Mouse (Mus musculus): ENCODE results near the gene Rgs4. TPM values are rescaled to one million over a fixed set of nuclear protein-coding genes. Genes with fewer than 3 reads are reported as not detected.
A peak's percentile ranks its signal among the peaks of the same experiment; 100 is the strongest.

The Rgs4 gene
- total and polyA plus RNA-seq, 2 experiments from 2014 or later = 4.4 to 6.7 TPM

DNA sequence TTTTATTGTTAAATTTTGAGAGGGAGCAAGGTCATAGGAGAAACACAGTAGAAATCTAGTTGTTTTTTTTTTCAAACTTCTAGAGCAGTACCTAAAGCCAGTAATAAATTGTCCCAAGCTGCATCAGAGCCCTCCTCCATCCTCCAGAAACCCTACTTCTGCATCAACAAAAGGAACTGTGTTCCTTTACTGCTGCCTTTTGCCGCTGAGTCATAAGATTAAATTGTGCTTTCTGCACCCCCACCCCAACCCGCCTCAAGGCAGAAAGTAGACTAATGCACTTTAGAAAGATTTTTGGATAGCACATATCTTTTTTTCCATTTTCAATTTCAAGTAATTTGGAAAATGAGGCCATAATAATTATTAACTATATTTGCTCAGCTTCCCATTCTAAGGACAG lies 15.1 kb upstream of the Rgs4 start:
- Histone ChIP-seq H3K9me3 (replicated peaks; ENCODE audit: control insufficient read depth, low read length) (no peaks in the 10 kb centered on the region), H3K27me3 (ENCODE audit: control insufficient read depth, insufficient read depth, low read length) (no peaks in the 10 kb centered on the region), H3K36me3 (replicated peaks; ENCODE audit: control insufficient read depth, insufficient read depth, low read length) (no peaks in the 10 kb centered on the region), H3K9ac (replicated peaks; ENCODE audit: low read depth, low read length) (no peak overlapping the region), H3K27ac (ENCODE audit: low read depth) (no peak overlapping the region), H3K4me2 (ENCODE audit: low read depth, low read length) (no peak overlapping the region), H3K4me1 (ENCODE audit: control insufficient read depth, insufficient read depth) (no peaks in the 10 kb centered on the region), H3K4me3 (ENCODE audit: low read depth, low read length) (no peak overlapping the region)
- TF ChIP-seq CTCF (IDR thresholded peaks at IDR 0.05; ENCODE audit: low read depth) = no peak
- TF ChIP-seq EP300 (IDR thresholded peaks at IDR 0.05; ENCODE audit: low read depth) = no peak
- WGBS = 82% methylated on average over 2 of the region's 2 CpGs
- no peak for DNase-seq (ENCODE audit: low spot score)
- no peak for ATAC-seq (ENCODE audit: insufficient read depth, low read depth)

DNA sequence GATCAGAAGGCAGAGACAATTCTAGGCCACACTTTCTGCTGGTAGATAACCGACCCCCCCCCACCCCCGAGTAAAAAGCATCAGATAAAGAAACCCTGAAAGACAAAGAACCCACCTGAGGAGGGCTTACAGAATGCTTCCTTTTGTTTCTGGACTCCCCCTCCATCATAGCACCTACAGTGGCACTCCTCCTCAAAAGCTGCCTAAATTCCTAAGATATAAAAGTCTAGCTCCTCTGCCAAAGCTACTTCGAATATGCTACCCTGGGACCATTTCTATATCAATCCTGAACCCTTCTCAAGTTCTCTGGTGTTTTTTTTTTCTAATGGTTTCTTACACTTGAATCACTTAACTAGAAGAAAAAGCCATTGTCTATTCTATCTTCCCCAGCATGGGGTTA lies 9.1 kb upstream of the Rgs4 start:
- Histone ChIP-seq H3K4me3 (ENCODE audit: low read depth, low read length) (no peak overlapping the region), H3K27me3 (ENCODE audit: control insufficient read depth, insufficient read depth, low read length) (no peaks in the 10 kb centered on the region), H3K9ac (replicated peaks; ENCODE audit: low read depth, low read length) (no peak overlapping the region), H3K36me3 (replicated peaks; ENCODE audit: control insufficient read depth, insufficient read depth, low read length) (no peaks in the 10 kb centered on the region), H3K4me2 (ENCODE audit: low read depth, low read length) (no peak overlapping the region), H3K27ac (ENCODE audit: low read depth) (no peak overlapping the region), H3K9me3 (replicated peaks; ENCODE audit: control insufficient read depth, low read length) (no peaks in the 10 kb centered on the region), H3K4me1 (ENCODE audit: control insufficient read depth, insufficient read depth) (no peaks in the 10 kb centered on the region)
- TF ChIP-seq EP300 (IDR thresholded peaks at IDR 0.05; ENCODE audit: low read depth) (no peak), CTCF (IDR thresholded peaks at IDR 0.05; ENCODE audit: low read depth) (no peak)
- 24% methylated on average over 2 of the region's 3 CpGs for WGBS
- ATAC-seq (ENCODE audit: insufficient read depth, low read depth) = no peak
- DNase-seq (ENCODE audit: low spot score) = no peak

DNA sequence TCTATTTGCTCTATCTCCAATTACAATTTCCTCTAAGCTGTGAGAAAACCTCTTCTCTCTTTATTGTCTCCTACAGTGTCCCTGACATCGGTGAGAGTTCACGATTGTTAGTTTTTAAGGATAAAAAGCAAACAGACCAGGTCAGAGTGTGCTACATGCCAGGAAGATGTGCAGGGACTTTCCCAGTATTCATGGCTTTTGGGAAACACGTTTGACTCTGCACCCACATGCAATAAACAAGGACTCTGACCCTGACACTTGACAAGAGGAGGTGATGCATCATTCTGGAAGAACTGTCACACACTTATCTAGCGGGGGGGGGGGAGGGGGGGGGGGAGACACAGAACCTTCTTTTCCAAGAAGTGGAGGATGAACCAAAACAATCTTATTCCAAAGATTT lies 5.0 kb upstream of the Rgs4 start:
- WGBS = 25% methylated on average over 4 of the region's 4 CpGs
- ATAC-seq (ENCODE audit: insufficient read depth, low read depth) = no peak
- H3K4me2 ChIP-seq (ENCODE audit: low read depth, low read length) = no peak overlapping the region
- 0 out of 2 replicates have a peak, but pooled peaks cover 7% of the 10 kb centered on the region for H3K27me3 ChIP-seq (ENCODE audit: control insufficient read depth, insufficient read depth, low read length)
- H3K9ac ChIP-seq (replicated peaks; ENCODE audit: low read depth, low read length) = no peak overlapping the region
- H3K4me3 ChIP-seq (ENCODE audit: low read depth, low read length) = no peak overlapping the region
- no peak overlapping the region for H3K27ac ChIP-seq (ENCODE audit: low read depth)
- H3K4me1 ChIP-seq (ENCODE audit: control insufficient read depth, insufficient read depth) = no peaks in the 10 kb centered on the region
- TF ChIP-seq EP300 (IDR thresholded peaks at IDR 0.05; ENCODE audit: low read depth) (no peak), CTCF (IDR thresholded peaks at IDR 0.05; ENCODE audit: low read depth) (no peak)
- no peak for DNase-seq (ENCODE audit: low spot score)
- H3K9me3 ChIP-seq (replicated peaks; ENCODE audit: control insufficient read depth, low read length) = no peaks in the 10 kb centered on the region
- no peaks in the 10 kb centered on the region for H3K36me3 ChIP-seq (replicated peaks; ENCODE audit: control insufficient read depth, insufficient read depth, low read length)

DNA sequence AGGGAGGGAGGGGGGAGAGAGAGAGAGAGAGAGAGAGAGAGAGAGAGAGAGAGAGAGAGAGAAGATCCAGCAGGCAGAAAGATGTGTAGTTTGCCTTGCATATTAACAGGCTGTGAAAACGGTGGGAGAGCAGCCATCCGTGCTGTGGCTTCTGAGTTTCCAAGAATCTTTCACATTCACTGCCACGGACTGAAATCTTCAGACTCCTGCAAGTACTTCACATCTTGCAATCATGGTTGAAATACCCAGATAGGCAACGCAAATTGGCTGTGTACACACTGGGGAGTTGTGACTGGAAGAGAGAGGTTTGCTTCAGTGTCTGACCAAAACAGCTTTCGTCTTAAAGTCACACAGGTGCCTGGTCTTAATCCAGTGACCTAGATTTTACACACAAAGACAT lies 997 bp upstream of the Rgs4 start:
- TF ChIP-seq EP300 (IDR thresholded peaks at IDR 0.05; ENCODE audit: low read depth) (no peak), CTCF (IDR thresholded peaks at IDR 0.05; ENCODE audit: low read depth) (no peak)
- no peak for ATAC-seq (ENCODE audit: insufficient read depth, low read depth)
- WGBS = 45% methylated on average over 5 of the region's 5 CpGs
- no peak for DNase-seq (ENCODE audit: low spot score)
- Histone ChIP-seq H3K9me3 (replicated peaks; ENCODE audit: control insufficient read depth, low read length) (no peaks in the 10 kb centered on the region), H3K9ac (replicated peaks; ENCODE audit: low read depth, low read length) (no peak overlapping the region), H3K36me3 (replicated peaks; ENCODE audit: control insufficient read depth, insufficient read depth, low read length) (no peaks in the 10 kb centered on the region), H3K4me2 (ENCODE audit: low read depth, low read length) (no peak overlapping the region), H3K27me3 (ENCODE audit: control insufficient read depth, insufficient read depth, low read length) (peaks cover 14% of the 10 kb centered on the region; the same call in 1 of the 2 replicates), H3K4me1 (ENCODE audit: control insufficient read depth, insufficient read depth) (no peaks in the 10 kb centered on the region), H3K27ac (ENCODE audit: low read depth) (no peak overlapping the region), H3K4me3 (ENCODE audit: low read depth, low read length) (no peak overlapping the region)

DNA sequence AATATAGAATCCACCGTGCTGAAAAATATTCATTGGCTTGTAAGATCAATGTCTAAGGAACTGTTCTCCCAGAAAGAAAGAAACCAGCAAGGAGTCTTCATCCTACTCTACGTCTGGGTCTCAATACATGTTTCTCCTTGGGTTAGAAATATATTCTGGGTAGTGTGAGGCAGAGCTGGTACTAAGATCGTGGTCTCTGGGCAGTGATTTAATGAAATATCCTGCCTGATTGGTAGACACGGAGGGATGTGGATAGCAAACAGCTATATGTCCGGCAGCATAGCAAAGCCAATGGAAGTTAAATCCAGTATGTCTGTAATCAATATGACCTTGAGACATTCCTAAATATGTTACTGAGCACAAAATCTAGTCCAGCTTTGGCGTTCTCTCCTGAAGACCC lies 460 bp upstream of the Rgs4 start:
- WGBS = 42% methylated on average over 6 of the region's 6 CpGs
- Histone ChIP-seq H3K4me3 (ENCODE audit: low read depth, low read length) (peak overlapping the region; percentile 34; the same call in 1 of the 2 replicates), H3K36me3 (replicated peaks; ENCODE audit: control insufficient read depth, insufficient read depth, low read length) (no peaks in the 10 kb centered on the region), H3K4me2 (ENCODE audit: low read depth, low read length) (peak overlapping the region; percentile 53), H3K27ac (ENCODE audit: low read depth) (no peak overlapping the region), H3K9me3 (replicated peaks; ENCODE audit: control insufficient read depth, low read length) (no peaks in the 10 kb centered on the region), H3K27me3 (ENCODE audit: control insufficient read depth, insufficient read depth, low read length) (peaks cover 14% of the 10 kb centered on the region; the same call in 1 of the 2 replicates), H3K4me1 (ENCODE audit: control insufficient read depth, insufficient read depth) (no peaks in the 10 kb centered on the region), H3K9ac (replicated peaks; ENCODE audit: low read depth, low read length) (no peak overlapping the region)
- ATAC-seq (ENCODE audit: insufficient read depth, low read depth) (no peak), DNase-seq (ENCODE audit: low spot score) (no peak)
- no peak for TF ChIP-seq CTCF (IDR thresholded peaks at IDR 0.05; ENCODE audit: low read depth)
- TF ChIP-seq EP300 (IDR thresholded peaks at IDR 0.05; ENCODE audit: low read depth) = no peak

DNA sequence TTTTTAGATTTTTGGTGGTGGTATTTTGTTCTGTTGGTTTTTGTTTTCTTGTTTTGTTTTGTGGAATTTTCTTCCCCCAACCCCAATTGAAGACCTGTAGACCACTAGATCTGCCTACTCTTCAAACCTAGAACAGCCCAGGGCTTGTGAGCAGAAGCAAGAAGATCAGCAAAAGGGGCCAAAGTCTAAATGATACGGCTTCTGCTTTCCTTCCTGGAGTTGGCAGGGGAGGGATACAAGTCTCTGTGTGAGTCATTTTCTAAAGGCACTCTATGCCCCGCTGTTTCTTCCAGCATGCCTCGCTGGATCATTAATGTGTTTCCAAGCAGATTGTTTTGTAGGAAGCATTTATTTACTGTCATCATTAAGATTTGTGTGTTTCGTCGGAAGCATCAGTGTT lies 6.3 kb downstream of the Rgs4 start:
- no peaks in the 10 kb centered on the region for H3K36me3 ChIP-seq (replicated peaks; ENCODE audit: control insufficient read depth, insufficient read depth, low read length)
- TF ChIP-seq CTCF (IDR thresholded peaks at IDR 0.05; ENCODE audit: low read depth) (no peak), EP300 (IDR thresholded peaks at IDR 0.05; ENCODE audit: low read depth) (no peak)
- no peak overlapping the region for H3K4me3 ChIP-seq (ENCODE audit: low read depth, low read length)
- no peak overlapping the region for H3K9ac ChIP-seq (replicated peaks; ENCODE audit: low read depth, low read length)
- H3K27me3 ChIP-seq (ENCODE audit: control insufficient read depth, insufficient read depth, low read length) = no peaks in the 10 kb centered on the region; the same call in 1 of the 2 replicates
- no peak for DNase-seq (ENCODE audit: low spot score)
- WGBS = 82% methylated on average over 5 of the region's 5 CpGs
- ATAC-seq (ENCODE audit: insufficient read depth, low read depth) = no peak
- no peak overlapping the region for H3K4me2 ChIP-seq (ENCODE audit: low read depth, low read length)
- H3K27ac ChIP-seq (ENCODE audit: low read depth) = no peak overlapping the region
- H3K9me3 ChIP-seq (replicated peaks; ENCODE audit: control insufficient read depth, low read length) = no peaks in the 10 kb centered on the region
- no peaks in the 10 kb centered on the region for H3K4me1 ChIP-seq (ENCODE audit: control insufficient read depth, insufficient read depth)
